Mouse (Mus musculus) limb, embryonic 14.5 days (tissue): ENCODE data around the gene Cd59b. TPM values are rescaled to one million over a fixed set of nuclear protein-coding genes. Genes with fewer than 3 reads are reported as not detected.

Source experiments
- ATAC-seq: fragments of 200-750 bp; cut with Nextera tagmentation; 2 replicates; pipeline ENCODE4 v1.8.0; 2017; ENCODE audit warnings: low read depth, moderate number of reproducible peaks, moderate TSS enrichment; ENCODE audit not compliant: low FRiP score
- DNase-seq: peaks from one replicate; pipeline ENCODE4 v3.0.0-alpha.2; 2015; ENCODE audit warnings: low spot score
- H3K27ac ChIP-seq: fragments of 300-500 bp; sonication (generic); replicated peaks from 2 replicates; pipeline ENCODE4 v1.5.1; 2014; ENCODE audit warnings: low read depth, mild to moderate bottlenecking, low read length, moderate library complexity, mixed read lengths
- H3K27me3 ChIP-seq: fragments of 300-500 bp; sonication (generic); 2 replicates; pipeline ENCODE4 v1.6.1; 2014; ENCODE audit warnings: low read length, mixed read lengths; ENCODE audit not compliant: control insufficient read depth, insufficient read depth
- H3K36me3 ChIP-seq: fragments of 300-500 bp; sonication (generic); 2 replicates; pipeline ENCODE4 v1.6.1; 2014; ENCODE audit warnings: mild to moderate bottlenecking, low read length, moderate library complexity, mixed read lengths; ENCODE audit not compliant: control insufficient read depth, insufficient read depth
- H3K4me1 ChIP-seq: fragments of 300-500 bp; sonication (generic); 2 replicates; pipeline ENCODE4 v1.6.1; 2014; ENCODE audit warnings: antibody characterized with exemption, low read length, mixed read lengths; ENCODE audit not compliant: control insufficient read depth, insufficient read depth
- H3K4me2 ChIP-seq: fragments of 300-500 bp; sonication (generic); replicated peaks from 2 replicates; pipeline ENCODE4 v1.6.1; 2014; ENCODE audit warnings: low read depth, mild to moderate bottlenecking, low read length, moderate library complexity; ENCODE audit not compliant: severe bottlenecking
- H3K4me3 ChIP-seq: fragments of 300-500 bp; sonication (generic); replicated peaks from 2 replicates; pipeline ENCODE4 v1.5.1; 2014; ENCODE audit warnings: low read length
- H3K9ac ChIP-seq: fragments of 300-500 bp; sonication (generic); 2 replicates; pipeline ENCODE4 v1.6.1; 2014; ENCODE audit warnings: mild to moderate bottlenecking, low read depth, low read length, moderate library complexity; ENCODE audit not compliant: severe bottlenecking
- H3K9me3 ChIP-seq: fragments of 300-500 bp; sonication (generic); 2 replicates; pipeline ENCODE4 v1.6.1; 2016; ENCODE audit warnings: low read length; ENCODE audit not compliant: control insufficient read depth
- POLR2A ChIP-seq: fragments of 200-500 bp; IDR thresholded peaks from 2 replicates; pipeline ENCODE4 v1.8.0; 2012; ENCODE audit warnings: inconsistent platforms, mild to moderate bottlenecking, moderate library complexity, borderline replicate concordance; ENCODE audit not compliant: insufficient read depth, insufficient read length; ENCODE audit errors: extremely low read depth
- WGBS: fragments of 180-500 bp; shearing (Covaris S2); extraction: QIAGEN DNeasy Blood & Tissue Kit; methylation state at CpG from one replicate; pipeline ENCODE4 v1.1.7; 2014; 5-methylcytosine and 5-hydroxymethylcytosine counted together
- polyA plus RNA-seq, 2 experiments: library from polyadenylated mRNA; depleted of rRNA in 1 of 2; stranded (reverse) in 1 of 2; unstranded in 1 of 2; fragments of >200 nt; fragmentation: Nextera tagmentation in 1 of 2; extraction: Ambion mirVana in 1 of 2; gene quantifications; 2 replicates each; pipeline versions ENCODE4 v1.2.1 to v1.2.3; 2012 to 2014

The Cd59b gene
- polyA plus RNA-seq, 2 experiments: 6.5 to 6.8 TPM

DNA sequence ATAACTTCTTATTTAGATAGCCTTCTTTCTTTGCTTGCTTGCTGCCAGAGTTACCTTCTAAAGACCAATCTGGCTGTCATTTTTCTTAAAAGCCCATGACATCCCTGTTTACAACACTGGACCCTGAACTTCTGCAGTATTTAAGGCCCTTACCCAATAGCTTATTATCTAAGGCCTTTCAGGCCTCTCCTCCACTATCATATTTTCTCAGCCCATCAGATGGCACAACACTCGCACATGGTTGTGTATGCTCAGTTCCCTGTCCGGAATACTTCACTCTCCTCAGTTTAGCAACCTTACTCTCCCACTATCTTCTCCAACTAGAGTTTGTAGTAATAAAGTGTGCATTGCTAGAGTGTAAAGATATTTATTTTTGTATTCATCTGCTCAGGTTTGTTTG, 40.6 kb upstream of the Cd59b start:
- no peaks in the 10 kb centered on the region for H3K9me3 ChIP-seq
- no peak for TF ChIP-seq POLR2A
- H3K4me1 ChIP-seq: peaks cover 14% of the 10 kb centered on the region
- 81% methylated on average over 2 of the region's 2 CpGs for WGBS
- H3K36me3 ChIP-seq: peaks cover 8% of the 10 kb centered on the region
- H3K27me3 ChIP-seq: no peaks in the 10 kb centered on the region
- H3K4me3 ChIP-seq: peak overlapping the region; percentile 70; the same call in 1 of the 2 replicates
- peak overlapping the region; percentile 69 for H3K4me2 ChIP-seq
- H3K27ac ChIP-seq: no peak overlapping the region
- no peak for ATAC-seq
- no peak for DNase-seq
- H3K9ac ChIP-seq: peak overlapping the region; percentile 91; the same call in 1 of the 2 replicates

DNA sequence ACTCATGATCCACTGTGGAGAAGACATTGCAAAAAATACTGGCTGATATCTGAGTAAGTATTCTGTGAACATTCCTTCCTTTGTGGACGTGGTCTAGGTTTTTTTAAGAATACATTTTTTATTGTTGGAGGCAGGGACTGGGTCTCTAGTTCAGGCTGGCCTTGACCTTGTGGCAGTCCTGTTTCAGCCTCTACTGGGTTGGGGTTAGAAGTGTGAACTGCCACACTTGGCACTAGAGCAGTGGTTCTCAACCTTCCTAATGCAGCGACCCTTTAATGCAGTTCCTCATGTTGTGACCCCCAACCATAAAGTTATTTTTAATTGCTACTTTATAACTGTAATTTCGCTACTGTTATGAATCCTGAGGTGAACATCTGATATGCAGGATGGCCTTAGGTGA, 39.3 kb upstream of the Cd59b start:
- 78% methylated on average over 3 of the region's 3 CpGs for WGBS
- no peaks in the 10 kb centered on the region for H3K27me3 ChIP-seq
- DNase-seq (no peak), ATAC-seq (no peak)
- TF ChIP-seq POLR2A: no peak
- no peaks in the 10 kb centered on the region for H3K9me3 ChIP-seq
- H3K4me3 ChIP-seq: no peak overlapping the region
- peaks cover 18% of the 10 kb centered on the region for H3K36me3 ChIP-seq
- no peak overlapping the region for H3K9ac ChIP-seq
- H3K27ac ChIP-seq: no peak overlapping the region
- H3K4me1 ChIP-seq: peaks cover 14% of the 10 kb centered on the region
- no peak overlapping the region for H3K4me2 ChIP-seq

DNA sequence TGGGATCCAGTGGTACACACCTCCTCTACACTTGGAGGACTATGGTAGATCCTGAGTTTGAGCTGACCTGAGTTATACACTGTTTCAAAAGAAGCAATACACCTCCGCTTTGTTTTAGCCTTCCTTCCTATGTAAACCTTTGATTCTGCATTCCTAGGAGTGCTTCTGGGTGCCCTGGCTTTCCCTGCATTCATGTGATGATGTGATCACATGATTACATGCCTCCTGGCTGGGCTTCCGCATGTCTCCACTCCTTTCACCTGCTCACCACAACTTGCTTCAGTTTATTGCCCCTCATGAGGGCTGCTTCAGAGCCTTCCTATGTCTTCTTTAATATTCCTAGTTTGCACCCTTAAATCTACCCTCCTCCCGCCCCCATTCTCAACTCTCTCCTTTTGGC, 37.6 kb upstream of the Cd59b start:
- H3K36me3 ChIP-seq: peaks cover 32% of the 10 kb centered on the region
- ATAC-seq: no peak
- H3K9me3 ChIP-seq: no peaks in the 10 kb centered on the region
- WGBS: 90% methylated on average over 3 of the region's 3 CpGs
- no peak overlapping the region for H3K27ac ChIP-seq
- no peak for TF ChIP-seq POLR2A
- DNase-seq: no peak
- no peak overlapping the region for H3K4me3 ChIP-seq
- no peaks in the 10 kb centered on the region for H3K27me3 ChIP-seq
- H3K4me1 ChIP-seq: peaks cover 14% of the 10 kb centered on the region
- H3K9ac ChIP-seq: no peak overlapping the region
- no peak overlapping the region for H3K4me2 ChIP-seq

DNA sequence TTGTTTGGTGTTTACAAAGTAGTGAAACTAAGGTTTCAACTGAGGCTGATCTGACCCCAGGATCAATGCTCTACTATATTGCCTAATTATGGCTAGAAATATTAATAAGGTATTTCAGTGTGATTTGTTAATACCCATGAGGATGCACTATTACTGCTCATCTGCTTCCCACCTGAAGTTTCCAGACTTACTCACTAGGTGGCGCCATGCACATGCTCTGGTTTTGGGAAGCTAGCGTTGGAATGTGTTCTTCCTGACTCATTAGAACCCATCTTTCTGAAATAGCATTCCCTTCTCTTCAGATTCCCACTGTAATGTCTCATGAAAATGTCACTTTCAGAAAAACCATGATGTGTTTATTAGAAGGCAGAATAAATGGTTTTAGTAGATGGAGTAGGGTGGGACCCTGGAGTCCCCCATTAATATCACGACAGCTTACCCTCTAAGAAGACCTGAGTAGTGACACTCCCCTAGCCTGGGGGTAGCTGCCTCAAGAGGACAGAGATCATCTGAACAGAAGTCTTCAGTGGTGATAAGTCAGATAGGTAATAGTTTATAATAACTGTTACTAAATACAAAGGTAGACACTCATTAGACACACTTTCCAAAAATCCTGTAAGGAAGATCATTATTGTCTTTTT, 34.7 kb upstream of the Cd59b start:
- Histone ChIP-seq H3K4me2 (no peak overlapping the region), H3K27ac (no peak overlapping the region), H3K36me3 (peaks cover 47% of the 10 kb centered on the region), H3K27me3 (no peaks in the 10 kb centered on the region), H3K4me3 (no peak overlapping the region), H3K9me3 (no peaks in the 10 kb centered on the region), H3K9ac (no peak overlapping the region), H3K4me1 (no peaks in the 10 kb centered on the region)
- ATAC-seq (no peak), DNase-seq (peak; percentile 42)
- no peak for TF ChIP-seq POLR2A
- WGBS: 32% methylated on average over 3 of the region's 3 CpGs

- Histone ChIP-seq H3K4me3 (no peak overlapping the region), H3K27ac (no peak overlapping the region), H3K36me3 (peaks cover 53% of the 10 kb centered on the region), H3K4me1 (no peaks in the 10 kb centered on the region), H3K27me3 (no peaks in the 10 kb centered on the region), H3K9me3 (no peaks in the 10 kb centered on the region), H3K9ac (no peak overlapping the region), H3K4me2 (no peak overlapping the region)
- ATAC-seq (no peak), DNase-seq (no peak)
- TF ChIP-seq POLR2A: no peak
- WGBS: 93% methylated on average over 6 of the region's 6 CpGs
These were observed 34.1 kb upstream of the Cd59b start for GRCm38 (mm10) chr2:104035595-104035994.

GRCm38 (mm10) chr2:104036316-104036715, 33.3 kb upstream of the Cd59b start:
- Histone ChIP-seq H3K9ac (no peak overlapping the region), H3K4me1 (no peaks in the 10 kb centered on the region), H3K9me3 (no peaks in the 10 kb centered on the region), H3K36me3 (peaks cover 57% of the 10 kb centered on the region), H3K4me2 (no peak overlapping the region), H3K27me3 (no peaks in the 10 kb centered on the region), H3K27ac (no peak overlapping the region), H3K4me3 (no peak overlapping the region)
- TF ChIP-seq POLR2A: no peak
- DNase-seq (no peak), ATAC-seq (no peak)
- WGBS: 85% methylated on average over 3 of the region's 3 CpGs
